Mouse (Mus musculus) forebrain, embryonic 13.5 days (tissue): ENCODE data around the gene Pvalb. TPM values are rescaled to one million over a fixed set of nuclear protein-coding genes. Genes with fewer than 3 reads are reported as not detected.
A peak's percentile ranks its signal among the peaks of the same experiment; 100 is the strongest.

ENCODE experiments used
- ATAC-seq: fragments of 200-750 bp; cut with Nextera tagmentation; 2 replicates; pipeline ENCODE4 v1.8.0; 2017
- H3K27ac ChIP-seq: fragments of 300-500 bp; sonication (generic); 2 replicates; pipeline ENCODE4 v1.5.1; 2015; ENCODE audit warnings: inconsistent platforms, mild to moderate bottlenecking, moderate library complexity
- H3K27me3 ChIP-seq: fragments of 300-500 bp; sonication (generic); 2 replicates; pipeline ENCODE4 v1.6.1; 2015; ENCODE audit warnings: mild to moderate bottlenecking, inconsistent platforms
- H3K36me3 ChIP-seq: fragments of 300-500 bp; sonication (generic); 2 replicates; pipeline ENCODE4 v1.6.1; 2015; ENCODE audit warnings: mild to moderate bottlenecking, inconsistent platforms; ENCODE audit not compliant: poor library complexity, severe bottlenecking
- H3K4me1 ChIP-seq: fragments of 300-500 bp; sonication (generic); 2 replicates; pipeline ENCODE4 v1.6.1; 2015; ENCODE audit warnings: inconsistent platforms
- H3K4me2 ChIP-seq: fragments of 300-500 bp; sonication (generic); 2 replicates; pipeline ENCODE4 v1.6.1; 2015; ENCODE audit warnings: inconsistent platforms, mild to moderate bottlenecking, moderate library complexity
- H3K4me3 ChIP-seq: fragments of 300-500 bp; sonication (generic); 2 replicates; pipeline ENCODE4 v1.5.1; 2015; ENCODE audit warnings: mild to moderate bottlenecking, inconsistent platforms
- H3K9ac ChIP-seq: fragments of 300-500 bp; sonication (generic); 2 replicates; pipeline ENCODE4 v1.6.1; 2015; ENCODE audit warnings: mild to moderate bottlenecking, inconsistent platforms
- H3K9me3 ChIP-seq: fragments of 300-500 bp; sonication (generic); replicated peaks from 2 replicates; pipeline ENCODE4 v1.6.1; 2016; ENCODE audit warnings: inconsistent platforms
- WGBS: fragments of 180-500 bp; shearing (Covaris S2); methylation state at CpG from one replicate; pipeline ENCODE4 v1.1.7; 2015; 5-methylcytosine and 5-hydroxymethylcytosine counted together
- polyA plus RNA-seq: library from polyadenylated mRNA; unstranded; fragments of >200 nt; fragmentation: Nextera tagmentation; extraction: Ambion mirVana; gene quantifications from 2 replicates; pipeline ENCODE4 v1.2.1, GENCODE M21; 2015

Gene Pvalb
- polyA plus RNA-seq, 1 experiment from 2014 or later = not detected

DNA sequence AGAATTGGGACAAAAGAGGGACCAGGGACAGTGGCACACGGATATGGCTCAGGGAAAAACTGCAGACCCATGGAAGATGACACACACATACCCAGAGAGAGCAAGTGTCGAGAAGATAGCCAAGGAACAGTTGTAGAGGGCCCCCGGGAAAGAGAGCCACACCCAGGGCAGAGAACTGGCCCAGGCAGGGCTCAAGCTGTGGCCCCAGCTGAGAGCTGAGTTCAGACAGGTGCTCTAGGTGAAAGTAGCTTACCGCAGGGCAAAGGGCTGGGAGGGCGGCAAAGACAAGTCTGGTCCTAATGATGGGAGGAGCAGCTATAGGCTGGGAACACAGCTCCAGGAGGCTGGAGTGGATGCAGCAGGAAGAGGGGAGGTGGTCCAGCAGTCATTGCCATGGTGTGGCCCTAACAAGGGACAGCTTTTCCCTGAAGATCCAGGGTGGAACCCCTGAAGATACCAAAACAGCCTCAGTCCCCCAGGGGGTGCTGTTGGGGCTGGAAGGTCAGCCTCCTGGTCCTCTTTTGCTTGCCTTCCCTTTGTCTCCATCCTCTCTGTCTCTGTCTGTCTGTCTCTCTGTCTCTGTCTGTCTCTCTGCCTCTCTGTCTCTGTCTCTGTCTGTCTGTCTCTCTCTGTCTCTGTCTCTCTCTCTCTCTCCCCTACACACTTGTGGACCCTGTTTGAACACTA lies 28.8 kb upstream of the Pvalb start:
- 74% methylated on average over 5 of the region's 5 CpGs for WGBS
- no peak overlapping the region; the same call in 1 of the 2 replicates for H3K9ac ChIP-seq
- no peaks in the 10 kb centered on the region for H3K4me1 ChIP-seq

DNA sequence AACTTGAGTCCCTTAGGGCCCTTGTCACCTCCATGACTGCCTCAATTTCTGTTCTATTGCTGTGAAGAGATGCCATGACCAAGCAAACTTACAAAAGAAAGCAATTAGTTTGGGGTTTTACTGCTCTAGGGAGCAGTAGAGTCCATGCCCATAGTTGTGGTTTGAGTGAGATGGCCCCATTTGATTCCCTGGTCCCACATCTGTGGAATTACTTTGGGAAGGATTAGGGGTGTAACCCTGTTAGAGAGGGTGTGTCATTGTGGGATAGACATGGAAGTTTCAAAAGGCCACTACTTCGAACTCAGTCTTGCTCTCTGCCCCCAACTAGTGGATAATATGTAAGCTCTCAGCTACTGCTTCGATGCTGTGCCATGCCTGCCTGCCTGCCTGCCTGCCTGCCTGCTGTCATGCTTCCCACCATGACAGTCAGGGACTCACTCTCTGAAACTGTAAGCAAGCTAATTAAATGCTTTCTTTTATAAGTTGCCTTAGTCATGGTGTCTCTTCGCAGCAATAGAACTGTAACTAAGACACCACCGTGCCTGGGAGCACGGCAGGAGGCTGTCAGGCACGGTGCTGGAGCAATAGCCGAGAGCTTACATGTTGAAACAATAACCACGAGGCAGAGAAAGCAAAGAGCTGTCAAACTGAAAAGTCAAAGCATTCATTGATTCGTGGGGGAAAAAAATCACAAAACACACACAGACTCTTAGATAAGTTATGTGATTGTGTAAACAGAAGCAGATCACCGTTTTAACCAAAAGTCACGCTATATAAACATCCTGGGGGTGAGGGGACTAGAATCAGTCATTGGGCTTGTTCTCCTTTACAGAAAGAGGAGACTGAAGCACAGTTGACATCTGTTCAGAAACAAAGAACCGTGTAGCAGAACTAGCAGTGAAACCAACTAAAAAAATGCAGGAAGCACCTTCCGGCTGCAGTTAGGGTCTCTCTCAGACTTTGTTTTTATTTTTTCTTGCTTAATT lies 25.4 kb upstream of the Pvalb start:
- Histone ChIP-seq H3K9ac (0 out of 2 replicates have a peak overlapping the region, but pooled peaks have one; percentile 18), H3K4me3 (no peak overlapping the region), H3K4me2 (0 out of 2 replicates have a peak overlapping the region, but pooled peaks have one; percentile 19), H3K4me1 (no peaks in the 10 kb centered on the region), H3K9me3 (no peaks in the 10 kb centered on the region; the same call in 1 of the 2 replicates), H3K27me3 (0 out of 2 replicates have a peak, but pooled peaks cover 5% of the 10 kb centered on the region), H3K27ac (no peak overlapping the region), H3K36me3 (no peaks in the 10 kb centered on the region)
- 36% methylated on average over 13 of the region's 13 CpGs for WGBS
- ATAC-seq = no peak

More for the DNA sequence above, 28.8 kb upstream of the Pvalb start:
- H3K4me3 ChIP-seq = no peak overlapping the region
- no peak overlapping the region for H3K27ac ChIP-seq
- H3K27me3 ChIP-seq = peaks cover 11% of the 10 kb centered on the region; the same call in 1 of the 2 replicates
- H3K4me2 ChIP-seq = no peak overlapping the region
- no peaks in the 10 kb centered on the region; the same call in 1 of the 2 replicates for H3K9me3 ChIP-seq
- ATAC-seq = no peak
- H3K36me3 ChIP-seq = no peaks in the 10 kb centered on the region

DNA sequence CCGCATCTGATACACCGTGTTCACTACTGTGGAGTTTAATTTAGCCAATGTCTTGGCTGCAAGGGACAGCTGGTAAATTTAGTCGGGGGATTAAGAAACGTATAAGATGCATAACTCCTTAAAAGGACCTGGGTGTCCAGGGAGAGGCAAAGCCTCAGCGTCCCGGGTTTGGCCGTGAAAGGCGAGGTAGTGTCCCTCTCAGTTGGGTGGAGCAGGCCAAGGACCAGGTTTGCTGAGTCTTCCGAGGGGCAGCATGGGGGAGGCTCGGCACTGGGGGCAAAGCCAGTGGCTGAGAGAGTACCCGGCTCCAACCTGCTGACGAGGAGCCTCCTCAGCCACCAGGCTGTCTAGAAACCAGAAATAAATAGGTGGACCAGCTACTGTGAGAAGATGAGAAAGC lies 21.6 kb upstream of the Pvalb start:
- H3K4me1 ChIP-seq = no peaks in the 10 kb centered on the region
- no peak overlapping the region for H3K27ac ChIP-seq
- 89% methylated on average over 12 of the region's 12 CpGs for WGBS
- 0 out of 2 replicates have a peak, but pooled peaks cover 2% of the 10 kb centered on the region for H3K27me3 ChIP-seq
- no peak overlapping the region for H3K4me3 ChIP-seq
- no peak overlapping the region for H3K4me2 ChIP-seq
- H3K9me3 ChIP-seq = no peaks in the 10 kb centered on the region; the same call in 1 of the 2 replicates
- H3K9ac ChIP-seq = no peak overlapping the region
- H3K36me3 ChIP-seq = no peaks in the 10 kb centered on the region
- ATAC-seq = no peak

DNA sequence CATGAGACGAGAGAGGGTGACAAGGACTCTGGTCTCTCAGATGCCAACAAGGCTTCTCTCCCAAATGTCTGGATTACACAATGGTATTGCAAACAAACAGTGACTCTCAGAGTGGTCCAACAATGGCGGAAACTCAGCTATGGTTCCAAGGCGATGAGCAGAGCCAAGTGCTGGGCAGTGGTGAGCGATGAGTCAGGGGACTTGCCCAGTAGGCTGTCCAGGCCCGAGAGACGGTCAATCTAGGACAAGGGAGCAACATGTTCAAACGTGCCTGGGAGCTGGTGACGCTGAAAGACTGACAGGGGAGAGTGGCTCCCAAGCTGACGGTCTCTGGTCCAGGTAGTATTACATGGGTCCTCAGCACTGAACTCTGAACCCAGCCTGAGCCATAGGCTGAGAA lies 9.1 kb upstream of the Pvalb start:
- ATAC-seq = no peak
- Histone ChIP-seq H3K4me1 (no peaks in the 10 kb centered on the region), H3K36me3 (no peaks in the 10 kb centered on the region), H3K9ac (no peak overlapping the region), H3K9me3 (no peaks in the 10 kb centered on the region), H3K4me2 (no peak overlapping the region), H3K27ac (no peak overlapping the region), H3K27me3 (no peaks in the 10 kb centered on the region), H3K4me3 (no peak overlapping the region)
- WGBS = 84% methylated on average over 9 of the region's 9 CpGs

DNA sequence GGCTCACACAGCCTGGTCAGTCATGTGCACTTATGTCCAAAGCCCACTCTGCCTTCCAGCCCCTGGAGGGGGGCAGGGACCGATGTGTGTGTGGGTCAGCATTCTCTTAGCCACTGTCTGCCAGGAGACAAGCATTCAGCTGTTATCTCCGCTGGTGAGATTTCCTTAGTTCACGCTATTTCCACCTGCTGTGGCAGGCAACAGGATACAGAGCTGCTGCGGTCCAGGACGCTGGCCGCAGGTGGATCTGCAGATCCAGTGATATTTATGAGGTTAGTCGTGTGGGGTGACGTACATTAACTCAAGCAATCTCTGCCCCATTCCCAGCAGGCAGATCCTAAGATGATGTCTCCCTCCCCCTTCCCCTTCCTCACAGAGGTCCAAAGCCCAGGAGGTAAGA lies 5.2 kb upstream of the Pvalb start:
- WGBS = 84% methylated on average over 8 of the region's 8 CpGs
- peaks cover 7% of the 10 kb centered on the region; the same call in 1 of the 2 replicates for H3K9me3 ChIP-seq

DNA sequence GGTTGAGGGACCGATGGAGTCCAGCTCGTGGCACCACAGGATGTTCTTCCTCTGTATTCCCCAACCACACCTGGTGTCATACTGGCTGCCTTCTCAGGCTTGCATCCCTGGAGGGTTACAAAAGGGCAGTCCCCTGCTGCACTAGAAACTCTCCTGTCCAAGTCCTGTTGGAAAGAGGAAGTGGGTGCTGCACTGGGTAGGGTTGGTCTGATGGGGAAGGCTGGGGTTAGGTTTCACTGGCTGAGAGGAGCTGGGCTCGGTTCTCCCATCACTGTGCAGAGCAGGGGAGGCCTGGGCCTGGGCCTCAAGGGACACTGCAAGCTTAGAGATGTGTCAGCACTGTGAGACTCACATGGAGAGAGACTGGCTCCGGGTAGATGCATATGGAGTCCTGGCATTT lies 4.0 kb upstream of the Pvalb start:
- Histone ChIP-seq H3K36me3 (no peaks in the 10 kb centered on the region), H3K4me2 (no peak overlapping the region), H3K9ac (no peak overlapping the region), H3K9me3 (peaks cover 7% of the 10 kb centered on the region; the same call in 1 of the 2 replicates), H3K4me3 (no peak overlapping the region), H3K4me1 (no peaks in the 10 kb centered on the region), H3K27me3 (peaks cover 8% of the 10 kb centered on the region), H3K27ac (no peak overlapping the region)
- WGBS = 84% methylated on average over 4 of the region's 4 CpGs
- no peak for ATAC-seq

More for the DNA sequence above, 5.2 kb upstream of the Pvalb start:
- no peak overlapping the region for H3K9ac ChIP-seq
- H3K4me2 ChIP-seq = no peak overlapping the region
- H3K4me1 ChIP-seq = no peaks in the 10 kb centered on the region
- H3K27me3 ChIP-seq = no peaks in the 10 kb centered on the region
- no peak overlapping the region for H3K4me3 ChIP-seq
- no peaks in the 10 kb centered on the region for H3K36me3 ChIP-seq
- no peak for ATAC-seq
- H3K27ac ChIP-seq = no peak overlapping the region

DNA sequence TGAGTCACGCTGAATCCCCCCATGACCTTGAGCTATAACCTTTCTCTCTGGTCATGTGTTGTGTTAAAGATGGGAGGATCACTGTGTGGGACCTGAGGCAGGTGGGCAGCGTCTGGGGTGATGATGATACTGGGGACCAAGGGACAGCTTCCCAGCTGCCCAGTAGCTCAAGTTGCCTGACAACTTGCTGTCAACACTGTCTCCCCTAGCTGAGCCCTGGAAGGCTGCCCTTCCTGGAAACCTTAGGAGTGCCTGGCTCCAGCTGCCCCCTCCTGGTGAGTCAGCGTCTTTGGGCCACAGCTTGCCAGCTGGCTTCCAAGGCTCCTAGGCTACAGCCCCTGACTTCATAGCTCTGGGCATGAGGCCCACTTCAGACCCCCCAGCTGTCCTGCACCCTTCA lies 1.0 kb downstream of the Pvalb start:
- no peak for ATAC-seq
- WGBS = 46% methylated on average over 3 of the region's 3 CpGs
- no peaks in the 10 kb centered on the region for H3K36me3 ChIP-seq
- no peak overlapping the region for H3K4me2 ChIP-seq
- peaks cover 11% of the 10 kb centered on the region for H3K4me1 ChIP-seq
- H3K27me3 ChIP-seq = peaks cover 43% of the 10 kb centered on the region
- H3K9me3 ChIP-seq = peaks cover 7% of the 10 kb centered on the region; the same call in 1 of the 2 replicates
- no peak overlapping the region for H3K9ac ChIP-seq
- no peak overlapping the region for H3K27ac ChIP-seq
- no peak overlapping the region for H3K4me3 ChIP-seq

DNA sequence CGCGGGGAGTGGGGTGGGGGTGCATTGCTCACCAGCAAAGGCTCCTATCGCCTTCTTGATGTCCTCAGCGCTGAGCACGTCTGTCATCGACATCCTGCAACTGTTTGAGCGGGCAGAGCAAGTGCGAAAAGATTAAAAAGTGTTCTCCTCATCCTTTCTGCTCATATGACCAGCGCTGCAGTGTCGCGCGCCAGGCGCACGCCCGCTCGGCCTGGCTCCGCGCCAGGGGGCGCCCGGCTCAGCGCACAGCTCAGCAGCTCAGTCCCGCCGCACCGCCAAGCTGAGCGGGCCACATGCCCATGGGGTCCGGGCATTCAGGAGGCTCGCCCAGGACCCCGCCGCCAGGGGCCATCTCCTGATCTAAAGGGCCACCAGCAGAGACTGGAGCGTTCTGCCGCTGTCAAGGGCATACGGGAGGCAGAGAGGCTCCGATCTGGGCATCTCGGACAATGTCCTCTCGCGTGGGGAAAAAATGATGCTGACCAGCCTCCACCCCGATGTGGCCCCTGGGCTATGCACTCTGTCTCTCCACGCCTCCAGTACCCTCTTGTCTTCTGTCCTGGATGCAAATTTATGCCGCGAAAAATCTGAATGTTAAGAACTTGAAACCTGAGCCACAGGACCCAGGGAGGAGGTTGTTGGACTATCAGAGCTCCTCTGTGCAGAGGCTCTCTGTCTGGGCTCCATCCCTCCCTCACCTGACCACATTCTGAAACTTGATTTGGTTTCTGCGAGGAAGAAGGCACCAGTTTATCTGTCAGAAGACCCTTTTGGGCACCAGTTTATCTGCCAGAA lies 1.9 kb downstream of the Pvalb start:
- Histone ChIP-seq H3K4me1 (peaks cover 11% of the 10 kb centered on the region), H3K4me3 (peak overlapping the region; percentile 34), H3K9me3 (no peaks in the 10 kb centered on the region), H3K36me3 (no peaks in the 10 kb centered on the region), H3K27me3 (peaks cover 43% of the 10 kb centered on the region), H3K9ac (peak overlapping the region; percentile 61), H3K27ac (no peak overlapping the region), H3K4me2 (peak overlapping the region; percentile 68)
- ATAC-seq = peak; percentile 80
- under 1% methylated on average over 41 of the region's 41 CpGs for WGBS

DNA sequence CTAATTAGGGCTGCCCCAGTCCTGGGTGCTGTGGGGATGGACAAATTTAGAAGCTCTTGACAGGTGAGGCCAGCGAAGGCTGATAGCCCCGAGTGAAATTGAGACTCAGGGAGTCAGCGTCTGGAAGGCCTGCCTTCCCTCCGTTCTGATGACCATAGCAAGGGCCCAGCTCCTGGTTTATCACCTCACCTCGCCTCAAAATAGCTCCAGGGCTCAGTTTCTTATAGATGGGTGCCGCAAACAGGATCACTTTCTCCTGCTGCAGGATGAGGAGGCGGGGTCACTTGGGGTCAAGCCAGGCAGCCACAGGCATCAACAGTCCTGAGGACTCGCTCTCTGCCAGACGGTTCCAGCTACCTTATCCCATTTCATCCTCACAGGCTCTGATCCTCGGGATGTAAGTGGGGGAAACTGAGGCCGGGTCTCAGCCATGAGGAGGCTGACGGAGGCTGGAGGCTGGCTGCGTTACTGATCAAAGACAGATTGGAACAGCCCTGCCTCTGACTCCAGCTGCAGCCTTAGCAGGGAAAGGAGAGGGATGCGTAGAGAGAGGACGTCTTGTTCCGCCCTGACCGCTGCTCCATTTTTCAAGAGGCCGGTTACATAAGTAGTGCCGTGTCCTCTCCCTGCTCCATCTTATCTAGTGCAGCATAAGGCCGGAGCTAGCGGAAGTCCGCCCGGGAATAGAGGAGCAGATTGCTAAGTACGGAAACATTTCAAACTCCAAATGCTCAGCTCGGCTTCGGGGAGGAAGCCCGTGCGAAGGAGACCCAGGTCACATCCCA lies 10.9 kb downstream of the Pvalb start:
- Histone ChIP-seq H3K4me1 (no peaks in the 10 kb centered on the region), H3K9me3 (no peaks in the 10 kb centered on the region), H3K9ac (no peak overlapping the region), H3K4me3 (no peak overlapping the region), H3K4me2 (no peak overlapping the region), H3K27me3 (no peaks in the 10 kb centered on the region), H3K27ac (no peak overlapping the region), H3K36me3 (no peaks in the 10 kb centered on the region)
- 84% methylated on average over 28 of the region's 28 CpGs for WGBS
- ATAC-seq = no peak

DNA sequence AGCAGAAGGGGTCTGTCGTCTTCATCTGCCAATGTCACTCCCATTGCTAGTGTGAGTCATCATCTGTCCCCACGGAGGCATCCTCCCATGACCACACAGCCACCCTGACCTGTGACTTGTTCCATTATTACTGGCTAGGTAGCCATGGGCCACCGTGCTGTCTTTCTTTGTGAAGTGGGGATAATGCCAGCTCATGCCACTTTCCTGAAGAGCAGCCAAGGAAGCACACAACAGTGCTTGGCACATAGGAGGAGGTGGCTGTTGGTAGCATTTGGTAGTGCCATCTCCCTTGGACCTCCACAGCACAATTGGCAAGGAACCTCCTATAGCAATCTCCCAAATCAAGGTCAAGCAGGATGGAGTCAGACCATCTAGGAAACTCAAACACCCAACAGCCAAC lies 11.9 kb downstream of the Pvalb start:
- Histone ChIP-seq H3K4me2 (no peak overlapping the region), H3K9me3 (no peaks in the 10 kb centered on the region), H3K9ac (no peak overlapping the region), H3K4me1 (no peaks in the 10 kb centered on the region), H3K27ac (no peak overlapping the region), H3K27me3 (no peaks in the 10 kb centered on the region), H3K4me3 (no peak overlapping the region), H3K36me3 (no peaks in the 10 kb centered on the region)
- ATAC-seq = no peak
- WGBS = 82% methylated on average over 3 of the region's 3 CpGs

DNA sequence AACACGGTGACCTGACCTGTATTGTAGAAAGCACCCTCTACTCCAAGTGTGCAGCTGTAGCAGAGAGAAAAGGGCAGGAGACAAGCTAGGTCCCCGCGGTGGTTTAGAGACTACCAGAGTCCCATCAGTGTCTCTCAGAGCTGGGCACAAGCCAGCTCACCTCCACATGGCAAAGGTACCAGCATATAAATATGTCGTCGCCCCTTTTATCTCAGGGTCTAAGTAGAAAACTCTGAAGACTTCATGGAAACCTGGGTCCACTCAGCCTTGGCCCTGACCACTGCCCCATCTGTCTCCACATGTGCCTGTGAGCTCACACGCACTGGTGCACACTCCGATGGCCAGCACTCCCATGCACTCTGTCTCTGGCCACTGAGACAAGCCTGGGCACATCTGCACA lies 16.6 kb downstream of the Pvalb start:
- H3K4me2 ChIP-seq = no peak overlapping the region
- WGBS = 86% methylated on average over 7 of the region's 7 CpGs
- H3K36me3 ChIP-seq = no peaks in the 10 kb centered on the region
- no peak overlapping the region for H3K4me3 ChIP-seq
- H3K9ac ChIP-seq = no peak overlapping the region
- no peak overlapping the region for H3K27ac ChIP-seq
- H3K4me1 ChIP-seq = 0 out of 2 replicates have a peak, but pooled peaks cover 3% of the 10 kb centered on the region
- no peaks in the 10 kb centered on the region for H3K9me3 ChIP-seq
- no peaks in the 10 kb centered on the region for H3K27me3 ChIP-seq
- ATAC-seq = no peak
